Mouse (Mus musculus) limb, embryonic 15.5 days (tissue): ENCODE results near the gene Arhgap11a. TPM values are rescaled to one million over a fixed set of nuclear protein-coding genes. Genes with fewer than 3 reads are reported as not detected.

Source experiments
- ATAC-seq: fragments of 200-750 bp; cut with Nextera tagmentation; 2 replicates; pipeline ENCODE4 v1.8.0; 2017; ENCODE audit warnings: low read depth, moderate TSS enrichment; ENCODE audit not compliant: insufficient number of reproducible peaks, low FRiP score, low TSS enrichment
- H3K27ac ChIP-seq: fragments of 300-500 bp; sonication (generic); 2 replicates; pipeline ENCODE4 v1.5.1; 2015; ENCODE audit warnings: moderate library complexity, mild to moderate bottlenecking, inconsistent platforms
- H3K27me3 ChIP-seq: fragments of 300-500 bp; sonication (generic); 2 replicates; pipeline ENCODE4 v1.6.1; 2015; ENCODE audit warnings: inconsistent platforms
- H3K36me3 ChIP-seq: fragments of 300-500 bp; sonication (generic); 2 replicates; pipeline ENCODE4 v1.6.1; 2015; ENCODE audit warnings: inconsistent platforms
- H3K4me1 ChIP-seq: fragments of 300-500 bp; sonication (generic); 2 replicates; pipeline ENCODE4 v1.6.1; 2015; ENCODE audit warnings: inconsistent platforms
- H3K4me2 ChIP-seq: fragments of 300-500 bp; sonication (generic); 2 replicates; pipeline ENCODE4 v1.6.1; 2015; ENCODE audit warnings: mild to moderate bottlenecking, inconsistent platforms
- H3K4me3 ChIP-seq: fragments of 300-500 bp; sonication (generic); 2 replicates; pipeline ENCODE4 v1.5.1; 2015; ENCODE audit warnings: mild to moderate bottlenecking, inconsistent platforms
- H3K9ac ChIP-seq: fragments of 300-500 bp; sonication (generic); 2 replicates; pipeline ENCODE4 v1.6.1; 2015; ENCODE audit warnings: inconsistent platforms
- H3K9me3 ChIP-seq: fragments of 300-500 bp; sonication (generic); 2 replicates; pipeline ENCODE4 v1.6.1; 2016; ENCODE audit warnings: inconsistent platforms
- WGBS: fragments of 180-500 bp; shearing (Covaris S2); methylation state at CpG from one replicate; pipeline ENCODE4 v1.1.7; 2015; 5-methylcytosine and 5-hydroxymethylcytosine counted together
- polyA plus RNA-seq: library from polyadenylated mRNA; unstranded; fragments of >200 nt; fragmentation: Nextera tagmentation; extraction: Ambion mirVana; gene quantifications from 2 replicates; pipeline ENCODE4 v1.2.1, GENCODE M21; 2015

The Arhgap11a gene
- polyA plus RNA-seq, 1 experiment from 2014 or later = 20.1 TPM

GRCm38 (mm10) chr2:113839488-113839887, 9.0 kb downstream of the Arhgap11a start:
- no peak overlapping the region for H3K4me3 ChIP-seq

GRCm38 (mm10) chr2:113835219-113835618, 13.2 kb downstream of the Arhgap11a start:
- Histone ChIP-seq H3K4me3 (no peak overlapping the region), H3K27me3 (no peaks in the 10 kb centered on the region), H3K4me1 (no peaks in the 10 kb centered on the region), H3K27ac (no peak overlapping the region), H3K36me3 (peaks cover 43% of the 10 kb centered on the region), H3K9me3 (no peaks in the 10 kb centered on the region), H3K4me2 (no peak overlapping the region), H3K9ac (no peak overlapping the region)
- ATAC-seq = no peak
- 92% methylated on average over 3 of the region's 3 CpGs for WGBS

More at GRCm38 (mm10) chr2:113839488-113839887, 9.0 kb downstream of the Arhgap11a start:
- 78% methylated on average over 4 of the region's 4 CpGs for WGBS
- ATAC-seq = no peak
- Histone ChIP-seq H3K4me1 (no peaks in the 10 kb centered on the region), H3K9me3 (no peaks in the 10 kb centered on the region), H3K9ac (no peak overlapping the region), H3K36me3 (peaks cover 51% of the 10 kb centered on the region), H3K27me3 (no peaks in the 10 kb centered on the region), H3K4me2 (no peak overlapping the region), H3K27ac (no peak overlapping the region)

- H3K9ac ChIP-seq = no peak within 1 kb of the TSS
Measured at GRCm38 (mm10) chr2:113828943-113829882, 19.2 kb downstream of the Arhgap11a start, which contains the start of gene Scg5. Scg5 (minus strand) TSS chr2:113829121.

GRCm38 (mm10) chr2:113828086-113828942, 20.1 kb downstream of the Arhgap11a start:
- no peak overlapping the region for H3K9ac ChIP-seq
- H3K4me3 ChIP-seq = peak overlapping the region; percentile 16
- 23% methylated on average over 17 of the region's 17 CpGs for WGBS

More at GRCm38 (mm10) chr2:113828943-113829882, 19.2 kb downstream of the Arhgap11a start, which contains the start of gene Scg5:
- Histone ChIP-seq H3K27ac (no peak within 1 kb of the TSS), H3K4me2 (peak within 1 kb of the TSS; percentile 38), H3K9me3 (no peaks in the 10 kb centered on the region), H3K4me1 (peaks cover 6% of the 10 kb centered on the region; the same call in 1 of the 2 replicates), H3K27me3 (no peaks in the 10 kb centered on the region), H3K36me3 (peaks cover 15% of the 10 kb centered on the region), H3K4me3 (peak within 1 kb of the TSS; percentile 16)
- ATAC-seq = peak; percentile 55; the same call in 1 of the 2 replicates
- WGBS = 10% methylated on average over 23 of the region's 23 CpGs

GRCm38 (mm10) chr2:113823909-113824308, 24.6 kb downstream of the Arhgap11a start:
- no peaks in the 10 kb centered on the region for H3K36me3 ChIP-seq
- no peak for ATAC-seq
- peaks cover 4% of the 10 kb centered on the region; the same call in 1 of the 2 replicates for H3K4me1 ChIP-seq
- WGBS = 3% methylated on average over 2 of the region's 2 CpGs
- no peak overlapping the region for H3K9ac ChIP-seq
- no peak overlapping the region for H3K4me3 ChIP-seq
- no peaks in the 10 kb centered on the region for H3K27me3 ChIP-seq
- H3K4me2 ChIP-seq = no peak overlapping the region
- H3K9me3 ChIP-seq = no peaks in the 10 kb centered on the region
- H3K27ac ChIP-seq = no peak overlapping the region

More at GRCm38 (mm10) chr2:113828086-113828942, 20.1 kb downstream of the Arhgap11a start:
- no peaks in the 10 kb centered on the region for H3K9me3 ChIP-seq
- H3K36me3 ChIP-seq = peaks cover 6% of the 10 kb centered on the region
- no peak; the same call in 1 of the 2 replicates for ATAC-seq
- no peak overlapping the region for H3K27ac ChIP-seq
- H3K4me1 ChIP-seq = peaks cover 6% of the 10 kb centered on the region; the same call in 1 of the 2 replicates
- no peaks in the 10 kb centered on the region for H3K27me3 ChIP-seq
- H3K4me2 ChIP-seq = peak overlapping the region; percentile 38

GRCm38 (mm10) chr2:113822367-113822766, 26.1 kb downstream of the Arhgap11a start:
- Histone ChIP-seq H3K4me3 (no peak overlapping the region), H3K36me3 (no peaks in the 10 kb centered on the region), H3K27me3 (no peaks in the 10 kb centered on the region), H3K9me3 (no peaks in the 10 kb centered on the region), H3K4me1 (no peaks in the 10 kb centered on the region), H3K4me2 (no peak overlapping the region), H3K9ac (no peak overlapping the region), H3K27ac (no peak overlapping the region)
- WGBS = 96% methylated on average over 8 of the region's 8 CpGs
- no peak for ATAC-seq

GRCm38 (mm10) chr2:113821176-113821734, 27.2 kb downstream of the Arhgap11a start:
- Histone ChIP-seq H3K4me1 (no peaks in the 10 kb centered on the region), H3K9ac (no peak overlapping the region), H3K27ac (no peak overlapping the region), H3K36me3 (no peaks in the 10 kb centered on the region), H3K4me3 (no peak overlapping the region), H3K9me3 (no peaks in the 10 kb centered on the region), H3K4me2 (no peak overlapping the region), H3K27me3 (no peaks in the 10 kb centered on the region)
- ATAC-seq = no peak
- WGBS = 57% methylated on average over 12 of the region's 12 CpGs

- 88% methylated on average over 15 of the region's 15 CpGs for WGBS
- Histone ChIP-seq H3K27ac (no peak overlapping the region), H3K9me3 (no peaks in the 10 kb centered on the region), H3K9ac (no peak overlapping the region), H3K36me3 (no peaks in the 10 kb centered on the region), H3K27me3 (no peaks in the 10 kb centered on the region), H3K4me1 (no peaks in the 10 kb centered on the region), H3K4me2 (no peak overlapping the region), H3K4me3 (no peak overlapping the region)
- no peak for ATAC-seq
Measured at GRCm38 (mm10) chr2:113820117-113820516, 28.3 kb downstream of the Arhgap11a start.

- Histone ChIP-seq H3K4me2 (no peak overlapping the region), H3K36me3 (no peaks in the 10 kb centered on the region), H3K9me3 (no peaks in the 10 kb centered on the region), H3K27me3 (no peaks in the 10 kb centered on the region), H3K27ac (no peak overlapping the region), H3K4me1 (no peaks in the 10 kb centered on the region), H3K9ac (no peak overlapping the region), H3K4me3 (no peak overlapping the region)
- no peak for ATAC-seq
- 72% methylated on average over 14 of the region's 14 CpGs for WGBS
Measured at GRCm38 (mm10) chr2:113817681-113818606, 30.5 kb downstream of the Arhgap11a start.

GRCm38 (mm10) chr2:113807640-113808039, 40.8 kb downstream of the Arhgap11a start:
- no peak for ATAC-seq
- 21% methylated on average over 9 of the region's 9 CpGs for WGBS
- H3K4me1 ChIP-seq = no peaks in the 10 kb centered on the region

More at GRCm38 (mm10) chr2:113807640-113808039, 40.8 kb downstream of the Arhgap11a start:
- no peaks in the 10 kb centered on the region for H3K36me3 ChIP-seq
- H3K9ac ChIP-seq = no peak overlapping the region
- H3K27ac ChIP-seq = no peak overlapping the region
- no peak overlapping the region for H3K4me3 ChIP-seq
- no peaks in the 10 kb centered on the region for H3K9me3 ChIP-seq
- peaks cover 5% of the 10 kb centered on the region; the same call in 1 of the 2 replicates for H3K27me3 ChIP-seq
- no peak overlapping the region for H3K4me2 ChIP-seq
